Mouse (Mus musculus): ENCODE measurements around the gene Adap1.

DNA sequence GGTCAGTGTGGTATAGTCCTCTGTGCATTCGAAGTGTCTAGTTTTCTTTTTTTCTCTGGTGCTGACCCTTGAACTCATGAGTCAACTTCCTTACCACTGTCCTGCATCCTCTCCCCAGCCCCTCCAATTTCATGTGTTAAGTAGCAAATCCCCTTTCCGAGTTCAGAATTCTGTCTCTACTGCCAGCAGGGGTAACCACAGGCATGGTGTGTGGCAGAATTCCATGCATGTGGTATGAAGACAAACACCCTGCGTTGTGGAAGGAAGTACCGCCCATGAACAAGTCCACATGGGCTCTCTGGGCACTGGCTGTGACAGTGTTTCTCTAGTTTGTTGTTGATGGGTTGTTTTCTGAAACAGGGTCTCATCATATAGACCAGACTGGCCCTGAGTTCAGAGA lies 57.8 kb downstream of the Adap1 start:
- TF ChIP-seq CTCF (IDR thresholded peaks at IDR 0.05; ENCODE audit: low read depth) (no peak), EP300 (optimal IDR thresholded peaks at IDR 0.05) (no peak)

All from stomach, postnatal 0 days (tissue).